Mouse (Mus musculus): ENCODE measurements around the gene Ssh3. TPM values are rescaled to one million over a fixed set of nuclear protein-coding genes. Genes with fewer than 3 reads are reported as not detected.
"Not testable (repeated sequence)": the region's sequence is repeated elsewhere in the genome, so short reads cannot be mapped to it uniquely, and the experiment has no call there.

Gene Ssh3
- polyA plus RNA-seq, 1 experiment from 2014 or later: 2.1 TPM

- ATAC-seq (ENCODE audit: low FRiP score): no peak
- no peak overlapping the region for H3K27ac ChIP-seq (ENCODE audit: low read depth, low read length)
- no peak overlapping the region for H3K4me2 ChIP-seq
- H3K4me1 ChIP-seq (ENCODE audit: control insufficient read depth, insufficient read depth, low read length): no peaks in the 10 kb centered on the region
- no peaks in the 10 kb centered on the region for H3K27me3 ChIP-seq (ENCODE audit: control insufficient read depth, insufficient read depth, low read length)
- H3K9ac ChIP-seq (ENCODE audit: low read length): no peak overlapping the region
- 62% methylated on average over 8 of the region's 8 CpGs for WGBS
- H3K36me3 ChIP-seq (ENCODE audit: control insufficient read depth, insufficient read depth, low read length): no peaks in the 10 kb centered on the region
- no peaks in the 10 kb centered on the region for H3K9me3 ChIP-seq (ENCODE audit: control insufficient read depth, low read length)
- no peak for DNase-seq (ENCODE audit: low spot score, missing footprints)
- no peak overlapping the region for H3K4me3 ChIP-seq (ENCODE audit: low read depth, low read length)
Observed at GRCm38 (mm10) chr19:4261038-4261698, 7.8 kb downstream of the Ssh3 start.

GRCm38 (mm10) chr19:4257897-4258252, 11.1 kb downstream of the Ssh3 start:
- Histone ChIP-seq H3K4me3 (ENCODE audit: low read depth, low read length) (peak overlapping the region; percentile 59), H3K4me2 (peak overlapping the region; percentile 71), H3K4me1 (ENCODE audit: control insufficient read depth, insufficient read depth, low read length) (no peaks in the 10 kb centered on the region), H3K36me3 (ENCODE audit: control insufficient read depth, insufficient read depth, low read length) (no peaks in the 10 kb centered on the region), H3K27me3 (ENCODE audit: control insufficient read depth, insufficient read depth, low read length) (no peaks in the 10 kb centered on the region), H3K9ac (ENCODE audit: low read length) (peak overlapping the region; percentile 57; the same call in 1 of the 2 replicates), H3K27ac (ENCODE audit: low read depth, low read length) (no peak overlapping the region), H3K9me3 (ENCODE audit: control insufficient read depth, low read length) (no peaks in the 10 kb centered on the region)
- DNase-seq (ENCODE audit: low spot score, missing footprints) (no peak), ATAC-seq (ENCODE audit: low FRiP score) (no peak)
- 17% methylated on average over 12 of the region's 12 CpGs for WGBS

- no peaks in the 10 kb centered on the region for H3K9me3 ChIP-seq (ENCODE audit: control insufficient read depth, low read length)
- no peaks in the 10 kb centered on the region for H3K36me3 ChIP-seq (ENCODE audit: control insufficient read depth, insufficient read depth, low read length)
- 1% methylated on average over 41 of the region's 41 CpGs for WGBS
- H3K27me3 ChIP-seq (ENCODE audit: control insufficient read depth, insufficient read depth, low read length): no peaks in the 10 kb centered on the region
- DNase-seq (ENCODE audit: low spot score, missing footprints) (peak; percentile 100), ATAC-seq (ENCODE audit: low FRiP score) (peak; percentile 94)
- peak overlapping the region; percentile 59 for H3K4me3 ChIP-seq (ENCODE audit: low read depth, low read length)
- no peak overlapping the region for H3K27ac ChIP-seq (ENCODE audit: low read depth, low read length)
- H3K4me1 ChIP-seq (ENCODE audit: control insufficient read depth, insufficient read depth, low read length): no peaks in the 10 kb centered on the region
- peak overlapping the region; percentile 57 for H3K9ac ChIP-seq (ENCODE audit: low read length)
- H3K4me2 ChIP-seq: peak overlapping the region; percentile 71
Observed at GRCm38 (mm10) chr19:4257216-4257896, 11.6 kb downstream of the Ssh3 start.

GRCm38 (mm10) chr19:4255583-4256162, 13.3 kb downstream of the Ssh3 start:
- 71% methylated on average over 11 of the region's 11 CpGs for WGBS
- Histone ChIP-seq H3K9me3 (ENCODE audit: control insufficient read depth, low read length) (no peaks in the 10 kb centered on the region), H3K36me3 (ENCODE audit: control insufficient read depth, insufficient read depth, low read length) (no peaks in the 10 kb centered on the region), H3K4me1 (ENCODE audit: control insufficient read depth, insufficient read depth, low read length) (no peaks in the 10 kb centered on the region), H3K9ac (ENCODE audit: low read length) (no peak overlapping the region), H3K4me2 (no peak overlapping the region), H3K4me3 (ENCODE audit: low read depth, low read length) (no peak overlapping the region), H3K27me3 (ENCODE audit: control insufficient read depth, insufficient read depth, low read length) (no peaks in the 10 kb centered on the region), H3K27ac (ENCODE audit: low read depth, low read length) (no peak overlapping the region)
- DNase-seq (ENCODE audit: low spot score, missing footprints) (no peak), ATAC-seq (ENCODE audit: low FRiP score) (no peak)

GRCm38 (mm10) chr19:4254230-4254629, 14.8 kb downstream of the Ssh3 start:
- 83% methylated on average over 7 of the region's 7 CpGs for WGBS
- H3K27me3 ChIP-seq (ENCODE audit: control insufficient read depth, insufficient read depth, low read length): no peaks in the 10 kb centered on the region
- no peak overlapping the region for H3K4me2 ChIP-seq
- no peaks in the 10 kb centered on the region for H3K9me3 ChIP-seq (ENCODE audit: control insufficient read depth, low read length)
- DNase-seq (ENCODE audit: low spot score, missing footprints): no peak
- no peak overlapping the region for H3K4me3 ChIP-seq (ENCODE audit: low read depth, low read length)
- no peaks in the 10 kb centered on the region for H3K4me1 ChIP-seq (ENCODE audit: control insufficient read depth, insufficient read depth, low read length)
- H3K27ac ChIP-seq (ENCODE audit: low read depth, low read length): no peak overlapping the region
- ATAC-seq (ENCODE audit: low FRiP score): no peak
- H3K36me3 ChIP-seq (ENCODE audit: control insufficient read depth, insufficient read depth, low read length): no peaks in the 10 kb centered on the region
- H3K9ac ChIP-seq (ENCODE audit: low read length): no peak overlapping the region

GRCm38 (mm10) chr19:4248683-4249082, 20.3 kb downstream of the Ssh3 start:
- DNase-seq (ENCODE audit: low spot score, missing footprints); H3K27me3 ChIP-seq (ENCODE audit: control insufficient read depth, insufficient read depth, low read length); ATAC-seq (ENCODE audit: low FRiP score); H3K4me2 ChIP-seq; H3K9ac ChIP-seq (ENCODE audit: low read length); H3K9me3 ChIP-seq (ENCODE audit: control insufficient read depth, low read length); H3K36me3 ChIP-seq (ENCODE audit: control insufficient read depth, insufficient read depth, low read length); H3K4me3 ChIP-seq (ENCODE audit: low read depth, low read length); H3K27ac ChIP-seq (ENCODE audit: low read depth, low read length); H3K4me1 ChIP-seq (ENCODE audit: control insufficient read depth, insufficient read depth, low read length): not testable (repeated sequence)
- 65% methylated on average over 1 of the region's 1 CpGs for WGBS

GRCm38 (mm10) chr19:4247010-4247409, 22.0 kb downstream of the Ssh3 start:
- H3K9me3 ChIP-seq (ENCODE audit: control insufficient read depth, low read length): no peaks in the 10 kb centered on the region

GRCm38 (mm10) chr19:4244775-4245174, 24.2 kb downstream of the Ssh3 start:
- Histone ChIP-seq H3K36me3 (ENCODE audit: control insufficient read depth, insufficient read depth, low read length) (no peaks in the 10 kb centered on the region), H3K27ac (ENCODE audit: low read depth, low read length) (no peak overlapping the region), H3K9me3 (ENCODE audit: control insufficient read depth, low read length) (no peaks in the 10 kb centered on the region), H3K4me2 (no peak overlapping the region), H3K27me3 (ENCODE audit: control insufficient read depth, insufficient read depth, low read length) (no peaks in the 10 kb centered on the region), H3K4me3 (ENCODE audit: low read depth, low read length) (no peak overlapping the region), H3K9ac (ENCODE audit: low read length) (no peak overlapping the region), H3K4me1 (ENCODE audit: control insufficient read depth, insufficient read depth, low read length) (no peaks in the 10 kb centered on the region)
- ATAC-seq (ENCODE audit: low FRiP score) (no peak), DNase-seq (ENCODE audit: low spot score, missing footprints) (no peak)
- 88% methylated on average over 6 of the region's 6 CpGs for WGBS

More at GRCm38 (mm10) chr19:4247010-4247409, 22.0 kb downstream of the Ssh3 start:
- H3K36me3 ChIP-seq (ENCODE audit: control insufficient read depth, insufficient read depth, low read length): no peaks in the 10 kb centered on the region
- no peaks in the 10 kb centered on the region for H3K27me3 ChIP-seq (ENCODE audit: control insufficient read depth, insufficient read depth, low read length)
- H3K9ac ChIP-seq (ENCODE audit: low read length): no peak overlapping the region
- H3K4me3 ChIP-seq (ENCODE audit: low read depth, low read length): no peak overlapping the region
- no peaks in the 10 kb centered on the region for H3K4me1 ChIP-seq (ENCODE audit: control insufficient read depth, insufficient read depth, low read length)
- WGBS: 57% methylated on average over 1 of the region's 1 CpGs
- H3K4me2 ChIP-seq: no peak overlapping the region
- H3K27ac ChIP-seq (ENCODE audit: low read depth, low read length): no peak overlapping the region
- no peak for ATAC-seq (ENCODE audit: low FRiP score)
- no peak for DNase-seq (ENCODE audit: low spot score, missing footprints)

- no peak for ATAC-seq (ENCODE audit: low FRiP score)
- Histone ChIP-seq H3K4me1 (ENCODE audit: control insufficient read depth, insufficient read depth, low read length) (no peaks in the 10 kb centered on the region), H3K36me3 (ENCODE audit: control insufficient read depth, insufficient read depth, low read length) (no peaks in the 10 kb centered on the region), H3K4me2 (no peak overlapping the region), H3K9ac (ENCODE audit: low read length) (no peak overlapping the region), H3K4me3 (ENCODE audit: low read depth, low read length) (no peak overlapping the region), H3K27ac (ENCODE audit: low read depth, low read length) (no peak overlapping the region), H3K27me3 (ENCODE audit: control insufficient read depth, insufficient read depth, low read length) (no peaks in the 10 kb centered on the region), H3K9me3 (ENCODE audit: control insufficient read depth, low read length) (no peaks in the 10 kb centered on the region)
- no peak for DNase-seq (ENCODE audit: low spot score, missing footprints)
- WGBS: 59% methylated on average over 3 of the region's 3 CpGs
Observed at GRCm38 (mm10) chr19:4242416-4242815, 26.6 kb downstream of the Ssh3 start.
